Mouse (Mus musculus): ENCODE data around the gene Dnmbp.

- no peak for TF ChIP-seq CTCF (IDR thresholded peaks at IDR 0.05; ENCODE audit: low read depth, low read length)
- TF ChIP-seq TAL1 (conservative IDR thresholded peaks at IDR 0.05; ENCODE audit: low read depth, low read length): no peak
- TF ChIP-seq GATA1 (IDR thresholded peaks at IDR 0.05; ENCODE audit: borderline replicate concordance, low read length): no peak
- no peak for TF ChIP-seq POLR2AphosphoS5 (IDR thresholded peaks at IDR 0.05; ENCODE audit: insufficient replicate concordance, low read depth, low read length)
- TF ChIP-seq GATA2 (IDR thresholded peaks at IDR 0.05; ENCODE audit: borderline replicate concordance, low read depth, low read length): no peak
Measured at GRCm38 (mm10) chr19:43939171-43939768, 721 bp downstream of the Dnmbp start.

Measured in G1E (cell line).